Mouse (Mus musculus) limb, embryonic 12.5 days (tissue): ENCODE measurements around the gene Gm17622. TPM values are rescaled to one million over a fixed set of nuclear protein-coding genes. Genes with fewer than 3 reads are reported as not detected.

Source experiments
- ATAC-seq: fragments of 200-750 bp; cut with Nextera tagmentation; 2 replicates; pipeline ENCODE4 v1.8.0; 2017; ENCODE audit warnings: low read depth, moderate TSS enrichment; ENCODE audit not compliant: insufficient number of reproducible peaks, insufficient read depth, low FRiP score, low TSS enrichment
- H3K27ac ChIP-seq: fragments of 300-500 bp; sonication (generic); 2 replicates; pipeline ENCODE4 v1.5.1; 2016; ENCODE audit warnings: mild to moderate bottlenecking, moderate library complexity
- H3K27me3 ChIP-seq: fragments of 300-500 bp; sonication (generic); 2 replicates; pipeline ENCODE4 v1.6.1; 2016; ENCODE audit warnings: mild to moderate bottlenecking, moderate library complexity
- H3K36me3 ChIP-seq: fragments of 300-500 bp; sonication (generic); 2 replicates; pipeline ENCODE4 v1.6.1; 2016; ENCODE audit warnings: mild to moderate bottlenecking, moderate library complexity
- H3K4me1 ChIP-seq: fragments of 300-500 bp; sonication (generic); replicated peaks from 2 replicates; pipeline ENCODE4 v1.6.1; 2016
- H3K4me2 ChIP-seq: fragments of 300-500 bp; sonication (generic); 2 replicates; pipeline ENCODE4 v1.6.1; 2016; ENCODE audit warnings: mild to moderate bottlenecking, moderate library complexity
- H3K4me3 ChIP-seq: fragments of 300-500 bp; sonication (generic); replicated peaks from 2 replicates; pipeline ENCODE4 v1.5.1; 2016; ENCODE audit warnings: mild to moderate bottlenecking
- H3K9ac ChIP-seq: fragments of 300-500 bp; sonication (generic); replicated peaks from 2 replicates; pipeline ENCODE4 v1.6.1; 2016; ENCODE audit warnings: mild to moderate bottlenecking, moderate library complexity
- H3K9me3 ChIP-seq: fragments of 300-500 bp; sonication (generic); 2 replicates; pipeline ENCODE4 v1.6.1; 2016; ENCODE audit warnings: mild to moderate bottlenecking, moderate library complexity
- WGBS: fragments of 180-500 bp; shearing (Covaris S2); methylation state at CpG from one replicate; pipeline ENCODE4 v1.1.7; 2016; 5-methylcytosine and 5-hydroxymethylcytosine counted together
- polyA plus RNA-seq: library from polyadenylated mRNA; unstranded; fragments of >200 nt; fragmentation: Nextera tagmentation; extraction: Ambion mirVana; gene quantifications from 2 replicates; pipeline ENCODE4 v1.2.1, GENCODE M21; 2016

Gene Gm17622
- polyA plus RNA-seq, 1 experiment from 2014 or later, result not detected

DNA sequence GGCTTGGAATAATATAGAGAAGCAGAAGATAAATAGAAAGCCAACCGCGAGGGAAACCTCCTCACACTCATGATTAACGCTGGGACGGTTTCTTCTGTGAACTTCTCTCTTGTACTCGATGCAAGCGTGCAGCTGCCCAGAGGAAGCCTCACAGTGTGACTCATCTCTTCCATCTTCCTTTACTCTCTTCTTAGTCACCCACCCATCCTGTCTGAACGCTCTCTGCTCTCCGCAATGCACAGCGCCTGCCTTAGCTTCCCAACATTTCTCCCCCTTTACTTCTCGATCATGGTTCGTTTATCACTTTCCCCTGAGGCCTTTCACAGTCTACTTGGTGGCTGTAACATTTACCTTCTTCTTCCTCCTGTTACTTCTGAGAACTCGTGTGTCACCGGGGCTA, 20.1 kb downstream of the Gm17622 start:
- no peaks in the 10 kb centered on the region for H3K4me1 ChIP-seq
- no peak overlapping the region for H3K9ac ChIP-seq
- ATAC-seq, result no peak
- H3K4me2 ChIP-seq, result no peak overlapping the region
- H3K4me3 ChIP-seq, result no peak overlapping the region
- no peaks in the 10 kb centered on the region for H3K36me3 ChIP-seq
- WGBS, result 82% methylated on average over 13 of the region's 13 CpGs
- H3K27me3 ChIP-seq, result no peaks in the 10 kb centered on the region
- no peaks in the 10 kb centered on the region for H3K9me3 ChIP-seq
- no peak overlapping the region for H3K27ac ChIP-seq

DNA sequence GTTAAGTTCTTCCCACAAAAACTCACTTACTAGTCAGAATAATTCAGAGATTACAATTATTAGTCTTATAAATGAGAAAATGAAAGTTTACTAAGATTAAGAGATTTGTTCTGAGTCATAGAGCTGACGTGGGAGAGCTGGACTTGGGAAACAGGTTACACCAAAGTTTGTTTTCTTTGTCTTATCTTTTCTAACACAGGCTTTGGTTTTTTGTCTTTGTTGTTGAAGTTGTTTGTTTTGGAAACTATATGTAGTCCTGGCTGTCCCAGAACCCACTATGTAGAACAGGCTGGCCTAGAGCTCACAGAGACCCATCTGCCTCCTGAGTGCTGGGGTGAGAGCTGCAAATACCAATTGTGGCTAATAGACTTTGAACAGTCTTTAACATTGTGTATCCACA, 20.7 kb downstream of the Gm17622 start:
- Histone ChIP-seq H3K36me3 (peaks cover 2% of the 10 kb centered on the region; the same call in 1 of the 2 replicates), H3K4me2 (no peak overlapping the region), H3K27me3 (no peaks in the 10 kb centered on the region), H3K27ac (no peak overlapping the region), H3K4me1 (no peaks in the 10 kb centered on the region), H3K9me3 (no peaks in the 10 kb centered on the region), H3K4me3 (no peak overlapping the region), H3K9ac (no peak overlapping the region)
- WGBS, result 82% methylated on average over 1 of the region's 1 CpGs
- ATAC-seq, result no peak

DNA sequence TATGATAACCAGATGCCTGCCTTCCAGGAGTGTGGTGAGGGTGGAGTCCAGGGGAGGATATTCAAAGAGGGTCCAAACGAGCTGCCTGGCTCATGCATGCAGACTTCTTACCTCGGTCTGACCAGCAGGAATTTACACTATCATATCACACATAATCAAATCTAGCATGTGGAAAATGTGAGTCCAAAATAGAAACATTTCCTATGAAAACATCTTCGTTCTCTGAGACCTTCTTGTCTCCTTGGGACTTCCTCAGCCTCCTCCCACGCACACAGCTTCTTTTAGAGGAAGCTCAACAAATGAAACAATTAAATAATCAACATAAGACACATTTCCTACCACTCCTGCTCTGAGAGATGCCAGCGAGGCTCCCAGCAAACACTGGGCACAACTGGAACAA, 21.4 kb downstream of the Gm17622 start:
- Histone ChIP-seq H3K9me3 (no peaks in the 10 kb centered on the region), H3K4me2 (no peak overlapping the region), H3K4me1 (peaks cover 6% of the 10 kb centered on the region; the same call in 1 of the 2 replicates), H3K9ac (no peak overlapping the region), H3K27me3 (no peaks in the 10 kb centered on the region), H3K27ac (0 out of 2 replicates have a peak overlapping the region, but pooled peaks have one; percentile 29), H3K36me3 (peaks cover 6% of the 10 kb centered on the region; the same call in 1 of the 2 replicates), H3K4me3 (no peak overlapping the region)
- WGBS, result 50% methylated on average over 5 of the region's 5 CpGs
- no peak for ATAC-seq

DNA sequence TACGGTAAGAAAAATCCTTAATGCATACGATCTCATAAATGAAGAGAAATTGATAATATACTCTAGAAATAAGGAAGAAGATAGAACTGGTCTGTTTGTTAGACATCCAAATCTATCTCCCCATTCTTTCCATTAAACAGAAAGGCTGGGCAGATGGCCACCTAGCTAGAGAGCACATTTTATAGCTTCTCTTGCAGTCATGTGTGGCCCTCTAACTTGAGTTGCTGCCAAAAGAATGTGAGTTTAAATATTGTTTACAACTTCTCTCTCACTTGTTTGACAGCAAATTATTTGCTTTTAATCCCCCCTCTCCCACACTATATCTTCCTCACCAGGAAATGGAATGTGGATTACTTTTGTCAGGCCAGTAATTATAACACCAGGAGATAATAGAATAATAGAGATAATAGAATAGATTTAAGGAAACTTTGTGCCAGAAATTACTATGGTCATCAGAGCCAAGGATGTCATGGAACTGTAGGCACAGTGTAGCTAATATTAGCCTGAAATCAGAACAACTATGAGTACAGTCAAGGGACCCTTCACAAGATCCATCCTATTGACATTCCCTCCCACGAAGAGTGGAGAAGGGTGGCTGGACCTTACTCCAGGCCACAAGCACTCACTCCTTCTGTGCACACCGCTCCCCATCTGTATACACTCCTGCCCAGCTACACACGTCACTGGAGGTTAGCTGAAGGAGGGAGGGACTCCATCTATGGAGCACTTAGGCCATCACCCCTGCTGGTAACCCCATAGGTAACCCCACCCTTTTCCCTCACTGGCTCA, 23.8 kb downstream of the Gm17622 start:
- H3K9ac ChIP-seq, result no peak overlapping the region
- 94% methylated on average over 5 of the region's 5 CpGs for WGBS

DNA sequence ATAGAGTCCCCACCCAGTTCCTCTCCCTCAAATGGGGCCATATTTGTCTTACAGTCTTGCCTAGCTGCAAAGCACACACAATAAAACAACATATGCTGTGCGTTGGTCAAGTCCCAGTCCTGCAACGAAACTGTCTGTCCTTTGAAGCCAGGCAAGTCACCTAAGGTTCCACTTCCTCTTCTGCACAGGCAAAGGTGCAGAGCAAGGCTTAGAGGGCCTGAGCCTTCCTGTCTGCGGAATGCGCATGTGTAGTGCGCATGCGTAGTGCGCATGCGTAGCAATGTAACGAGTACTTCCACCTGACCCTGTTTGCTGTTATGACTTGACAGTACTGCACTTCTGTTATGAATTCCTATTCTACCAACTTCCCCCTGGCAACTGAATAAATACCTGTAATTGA, 25.7 kb downstream of the Gm17622 start:
- Histone ChIP-seq H3K27ac (no peak overlapping the region), H3K4me2 (no peak overlapping the region), H3K4me3 (no peak overlapping the region), H3K9me3 (no peaks in the 10 kb centered on the region), H3K27me3 (no peaks in the 10 kb centered on the region), H3K4me1 (peaks cover 6% of the 10 kb centered on the region; the same call in 1 of the 2 replicates), H3K9ac (no peak overlapping the region), H3K36me3 (peaks cover 8% of the 10 kb centered on the region; the same call in 1 of the 2 replicates)
- WGBS, result 90% methylated on average over 9 of the region's 9 CpGs
- no peak for ATAC-seq

More for the DNA sequence above, 23.8 kb downstream of the Gm17622 start:
- H3K4me1 ChIP-seq, result peaks cover 6% of the 10 kb centered on the region; the same call in 1 of the 2 replicates
- H3K4me3 ChIP-seq, result no peak overlapping the region
- H3K27me3 ChIP-seq, result no peaks in the 10 kb centered on the region
- H3K36me3 ChIP-seq, result peaks cover 8% of the 10 kb centered on the region; the same call in 1 of the 2 replicates
- no peak for ATAC-seq
- H3K4me2 ChIP-seq, result no peak overlapping the region
- no peaks in the 10 kb centered on the region for H3K9me3 ChIP-seq
- H3K27ac ChIP-seq, result no peak overlapping the region

DNA sequence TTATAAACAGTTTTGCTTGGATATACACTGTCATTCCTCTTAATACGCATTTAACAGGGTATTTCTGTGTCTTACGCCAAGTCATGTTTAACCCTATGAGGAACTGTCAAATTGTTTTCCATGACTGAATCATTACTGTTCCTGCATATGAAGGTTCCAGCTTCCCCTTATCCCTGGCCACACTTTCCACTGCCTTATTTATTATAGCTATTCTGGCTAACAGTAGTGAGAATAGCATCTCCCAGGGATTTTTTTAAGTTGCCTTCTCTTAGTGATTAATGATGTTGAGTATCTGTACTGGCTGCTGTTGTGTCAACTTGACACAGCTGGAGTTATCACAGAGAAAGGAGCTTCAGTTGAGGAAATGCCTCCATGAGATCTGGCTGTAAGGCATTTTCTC, 26.8 kb downstream of the Gm17622 start:
- ATAC-seq, result no peak
- H3K9ac ChIP-seq, result no peak overlapping the region
- H3K36me3 ChIP-seq, result peaks cover 8% of the 10 kb centered on the region; the same call in 1 of the 2 replicates
- H3K4me2 ChIP-seq, result no peak overlapping the region
- H3K27me3 ChIP-seq, result no peaks in the 10 kb centered on the region
- no peak overlapping the region for H3K4me3 ChIP-seq
- 93% methylated on average over 2 of the region's 2 CpGs for WGBS
- no peak overlapping the region for H3K27ac ChIP-seq
- H3K9me3 ChIP-seq, result no peaks in the 10 kb centered on the region
- peaks cover 6% of the 10 kb centered on the region; the same call in 1 of the 2 replicates for H3K4me1 ChIP-seq

DNA sequence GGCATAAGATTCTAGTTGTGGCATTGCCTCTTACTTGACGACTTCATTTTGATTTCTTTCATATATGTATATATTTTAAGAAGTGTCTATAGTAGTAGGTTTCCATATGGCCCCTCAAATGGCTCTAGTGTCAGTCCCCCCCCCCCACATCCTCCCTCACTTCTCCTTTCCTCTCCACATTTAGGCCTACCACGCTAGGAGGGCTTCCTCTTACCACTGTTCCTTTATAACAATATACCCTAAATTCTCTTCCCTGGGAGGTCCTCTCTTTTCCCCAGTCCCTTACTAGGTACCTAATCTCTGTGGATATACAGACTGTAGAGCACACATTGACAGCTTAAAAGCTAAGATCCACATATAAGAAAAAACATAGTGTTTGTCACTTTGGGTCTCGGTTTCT, 30.8 kb downstream of the Gm17622 start:
- WGBS, result 90% methylated on average over 3 of the region's 3 CpGs
- ATAC-seq, result no peak
- H3K36me3 ChIP-seq, result peaks cover 6% of the 10 kb centered on the region; the same call in 1 of the 2 replicates
- H3K4me1 ChIP-seq, result peaks cover 6% of the 10 kb centered on the region; the same call in 1 of the 2 replicates
- H3K4me2 ChIP-seq, result no peak overlapping the region
- no peaks in the 10 kb centered on the region for H3K27me3 ChIP-seq
- H3K4me3 ChIP-seq, result no peak overlapping the region
- no peak overlapping the region for H3K27ac ChIP-seq
- H3K9ac ChIP-seq, result no peak overlapping the region
- no peaks in the 10 kb centered on the region for H3K9me3 ChIP-seq

DNA sequence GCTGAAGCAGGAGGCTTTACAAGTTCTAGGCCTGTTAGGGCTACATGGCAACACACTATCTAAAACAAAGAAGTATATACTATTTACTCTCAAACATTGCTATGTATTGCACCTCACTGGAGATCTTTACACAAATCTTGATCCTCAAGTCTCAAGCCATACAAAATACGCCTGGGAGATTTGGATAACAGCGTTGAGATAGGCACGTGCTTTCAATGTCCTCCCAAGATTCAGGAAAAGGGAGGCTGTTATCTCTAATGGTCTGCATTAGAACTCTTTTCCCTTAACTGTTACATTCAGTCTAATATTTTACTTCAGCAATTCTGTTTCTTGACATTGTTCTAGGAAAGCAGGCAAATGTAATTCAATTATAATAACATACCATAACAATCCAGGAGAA, 36.5 kb downstream of the Gm17622 start:
- no peak for ATAC-seq
- Histone ChIP-seq H3K9me3 (no peaks in the 10 kb centered on the region; the same call in 1 of the 2 replicates), H3K27me3 (no peaks in the 10 kb centered on the region), H3K9ac (no peak overlapping the region), H3K27ac (no peak overlapping the region), H3K36me3 (peaks cover 4% of the 10 kb centered on the region; the same call in 1 of the 2 replicates), H3K4me3 (no peak overlapping the region), H3K4me1 (no peaks in the 10 kb centered on the region), H3K4me2 (no peak overlapping the region)
- 97% methylated on average over 3 of the region's 3 CpGs for WGBS

DNA sequence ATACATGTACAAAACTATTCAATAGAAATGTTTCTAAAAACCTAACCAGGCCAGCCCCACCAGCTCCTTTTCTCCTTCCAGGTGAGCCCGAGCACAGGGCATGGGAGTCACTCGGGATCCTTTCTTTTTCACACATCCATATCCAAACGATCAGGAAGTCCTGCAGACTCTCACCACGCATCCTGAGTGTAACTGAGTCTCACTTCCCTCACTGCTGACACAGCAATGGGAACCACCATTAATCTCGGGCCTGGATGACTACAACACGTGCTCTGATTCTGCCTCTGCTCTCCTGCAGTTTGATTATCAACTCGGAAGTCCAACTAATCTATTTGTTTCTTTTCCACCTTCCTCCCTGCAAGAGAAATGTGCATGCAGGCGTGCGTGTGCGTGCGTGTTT, 37.3 kb downstream of the Gm17622 start:
- Histone ChIP-seq H3K4me2 (no peak overlapping the region), H3K9ac (no peak overlapping the region), H3K4me1 (no peaks in the 10 kb centered on the region), H3K27me3 (no peaks in the 10 kb centered on the region), H3K36me3 (peaks cover 4% of the 10 kb centered on the region; the same call in 1 of the 2 replicates), H3K9me3 (no peaks in the 10 kb centered on the region; the same call in 1 of the 2 replicates), H3K27ac (no peak overlapping the region), H3K4me3 (no peak overlapping the region)
- no peak for ATAC-seq
- 89% methylated on average over 11 of the region's 11 CpGs for WGBS

DNA sequence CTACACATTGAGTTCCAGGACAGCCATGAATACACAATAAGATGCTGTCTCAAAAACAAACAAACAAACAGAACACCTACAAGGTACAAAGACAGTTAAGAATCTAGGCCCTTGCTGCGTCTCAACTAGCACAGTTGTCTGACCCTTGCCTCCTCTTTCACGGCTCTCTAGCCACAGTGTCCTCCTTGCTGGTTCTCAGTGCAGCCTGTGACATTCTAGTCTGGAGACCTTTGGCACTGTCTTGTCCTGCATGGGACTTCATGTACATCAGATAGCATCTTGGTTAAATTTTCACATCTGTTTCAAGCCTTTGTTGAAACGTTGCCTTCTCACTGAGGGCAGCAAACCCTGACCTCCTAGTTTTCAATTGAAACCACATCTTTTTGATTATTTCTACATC, 38.2 kb downstream of the Gm17622 start:
- Histone ChIP-seq H3K36me3 (peaks cover 4% of the 10 kb centered on the region; the same call in 1 of the 2 replicates), H3K27me3 (no peaks in the 10 kb centered on the region), H3K4me1 (0 out of 2 replicates have a peak, but pooled peaks cover 3% of the 10 kb centered on the region), H3K4me3 (no peak overlapping the region), H3K9me3 (no peaks in the 10 kb centered on the region; the same call in 1 of the 2 replicates), H3K27ac (no peak overlapping the region), H3K4me2 (no peak overlapping the region), H3K9ac (no peak overlapping the region)
- ATAC-seq, result no peak
- WGBS, result 86% methylated on average over 3 of the region's 3 CpGs

DNA sequence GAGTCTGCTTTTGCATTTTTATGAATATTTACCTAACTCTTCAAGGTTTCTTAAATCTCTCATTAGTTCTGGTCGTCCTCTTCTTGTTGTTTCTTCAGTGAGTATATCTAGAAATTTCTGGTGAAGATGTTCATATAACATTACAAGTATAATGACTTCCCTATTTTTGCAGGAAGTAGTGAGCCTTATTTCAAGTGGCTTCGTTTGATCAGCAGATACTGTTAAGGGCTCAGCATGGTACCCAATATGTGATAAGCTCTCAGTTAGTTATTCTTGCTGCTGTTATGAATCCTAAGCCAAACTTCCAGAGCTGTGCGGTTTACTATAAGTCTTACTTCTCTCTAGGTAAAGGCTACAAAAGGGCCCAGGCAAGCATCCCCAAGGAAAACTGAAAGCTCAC, 39.0 kb downstream of the Gm17622 start:
- Histone ChIP-seq H3K4me3 (no peak overlapping the region), H3K36me3 (peaks cover 4% of the 10 kb centered on the region; the same call in 1 of the 2 replicates), H3K9me3 (no peaks in the 10 kb centered on the region; the same call in 1 of the 2 replicates), H3K4me1 (0 out of 2 replicates have a peak, but pooled peaks cover 4% of the 10 kb centered on the region), H3K9ac (no peak overlapping the region), H3K27me3 (no peaks in the 10 kb centered on the region), H3K4me2 (no peak overlapping the region), H3K27ac (no peak overlapping the region)
- no peak for ATAC-seq
- WGBS, result 96% methylated on average over 3 of the region's 3 CpGs
